Mouse (Mus musculus) yolk sac, embryonic 10.5 days (tissue): Measurements from ENCODE around the gene Pip5k1b.

ENCODE experiments used
- DNase-seq: peaks from one replicate; pipeline ENCODE4 v3.0.0-alpha.2; 2017; ENCODE audit warnings: low spot score

Pip5k1b gene

DNA sequence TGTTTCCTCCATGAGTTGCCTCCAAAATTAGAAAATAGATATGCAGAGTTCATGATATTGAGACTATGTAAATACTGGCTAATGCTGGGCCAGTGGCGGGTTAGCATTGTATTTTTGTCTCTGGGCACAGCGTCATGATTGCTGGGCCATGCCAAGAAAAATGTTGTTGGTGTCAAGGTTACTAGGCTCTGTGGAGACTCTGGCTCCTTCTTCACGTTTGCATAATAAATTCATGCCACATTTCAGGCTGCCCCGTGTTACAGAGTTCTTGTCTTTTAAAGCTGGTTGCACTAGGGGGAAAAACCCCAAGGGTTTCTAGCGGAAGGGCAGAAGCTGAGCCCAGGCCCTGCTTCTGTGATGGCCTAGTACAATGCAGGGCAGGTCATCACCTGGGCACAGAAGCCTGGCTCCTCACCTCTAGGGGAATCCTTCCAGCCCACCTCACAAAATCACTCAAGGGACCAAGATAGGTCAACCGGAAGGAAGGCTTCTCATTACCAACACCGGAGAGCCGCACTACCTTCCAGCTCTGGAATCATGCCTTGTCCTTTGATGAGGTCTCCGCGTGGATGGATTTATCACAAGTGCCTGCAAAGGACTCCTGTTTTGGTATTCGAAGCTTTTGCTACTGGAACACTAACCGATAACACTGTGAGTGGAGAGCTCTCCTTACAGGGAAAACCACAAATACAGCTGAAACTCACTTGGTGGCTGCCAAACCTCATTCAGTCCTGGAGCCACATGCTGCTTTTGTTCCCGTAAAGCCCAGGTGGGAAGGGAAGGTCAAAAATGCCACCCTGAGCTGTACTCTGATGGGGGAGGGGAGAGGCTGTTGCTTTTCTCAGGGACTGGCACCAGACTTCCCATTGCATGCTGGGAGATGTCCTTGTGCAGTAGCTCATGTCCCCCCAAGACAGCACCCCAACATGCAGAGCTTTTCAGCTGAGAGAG, 248.1 kb downstream of the Pip5k1b start:
- no peak for DNase-seq

DNA sequence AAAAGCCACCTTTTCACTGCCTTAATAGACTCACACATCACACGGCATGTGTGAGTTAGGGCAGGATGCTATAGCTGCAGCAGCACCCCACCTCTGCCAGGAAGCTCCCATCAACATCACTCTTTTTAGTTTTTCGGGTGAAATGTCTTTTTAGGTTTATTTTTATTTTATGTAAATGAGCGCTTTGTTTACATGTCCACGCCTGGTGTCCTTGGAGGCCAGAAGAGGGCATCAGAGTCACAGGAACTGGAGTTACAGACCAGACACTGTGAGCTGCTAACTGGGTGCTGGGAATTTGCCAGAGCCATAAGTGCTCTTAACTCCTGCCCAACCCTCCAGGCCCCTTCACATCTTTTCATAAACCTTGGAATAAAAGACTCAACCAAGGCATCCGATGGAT, 249.3 kb downstream of the Pip5k1b start:
- no peak for DNase-seq

DNA sequence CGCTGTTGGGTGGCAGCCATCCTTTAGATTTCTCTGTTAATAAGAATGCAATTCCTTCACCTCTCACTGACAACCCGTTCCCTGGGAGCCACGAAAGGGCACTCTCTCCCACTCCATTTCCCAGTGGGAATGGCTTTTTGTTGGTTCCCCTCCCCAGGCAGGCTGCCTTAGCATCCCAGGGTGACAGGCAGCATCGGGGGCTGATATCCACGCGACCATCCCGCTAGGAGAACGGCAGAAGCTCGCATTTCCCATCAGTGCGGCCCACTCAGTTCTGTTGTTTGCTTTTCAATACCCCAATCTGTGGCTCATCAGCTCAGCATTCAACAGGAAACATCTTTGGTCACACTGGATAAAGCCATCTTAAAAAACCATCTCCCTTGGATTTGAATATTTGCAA, 253.5 kb downstream of the Pip5k1b start:
- no peak for DNase-seq

DNA sequence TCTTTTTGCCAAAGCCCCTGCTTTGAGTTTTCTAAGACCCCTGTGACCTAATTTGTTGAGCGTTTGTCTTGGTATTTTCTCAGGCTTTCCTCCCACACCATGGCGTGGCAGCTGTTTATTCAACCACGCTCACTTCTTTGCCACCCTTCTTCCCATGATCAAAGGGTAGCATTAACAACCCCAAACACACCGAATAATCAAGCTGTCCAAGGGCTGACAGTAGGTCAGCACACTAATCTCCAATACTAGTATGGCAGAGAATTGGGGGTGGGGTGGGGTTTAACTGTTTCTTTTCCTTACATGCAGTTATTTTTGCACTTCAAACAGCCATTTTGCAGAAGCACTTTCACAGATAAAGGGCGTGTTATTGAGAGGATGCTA, 253.9 kb downstream of the Pip5k1b start:
- DNase-seq: no peak

DNA sequence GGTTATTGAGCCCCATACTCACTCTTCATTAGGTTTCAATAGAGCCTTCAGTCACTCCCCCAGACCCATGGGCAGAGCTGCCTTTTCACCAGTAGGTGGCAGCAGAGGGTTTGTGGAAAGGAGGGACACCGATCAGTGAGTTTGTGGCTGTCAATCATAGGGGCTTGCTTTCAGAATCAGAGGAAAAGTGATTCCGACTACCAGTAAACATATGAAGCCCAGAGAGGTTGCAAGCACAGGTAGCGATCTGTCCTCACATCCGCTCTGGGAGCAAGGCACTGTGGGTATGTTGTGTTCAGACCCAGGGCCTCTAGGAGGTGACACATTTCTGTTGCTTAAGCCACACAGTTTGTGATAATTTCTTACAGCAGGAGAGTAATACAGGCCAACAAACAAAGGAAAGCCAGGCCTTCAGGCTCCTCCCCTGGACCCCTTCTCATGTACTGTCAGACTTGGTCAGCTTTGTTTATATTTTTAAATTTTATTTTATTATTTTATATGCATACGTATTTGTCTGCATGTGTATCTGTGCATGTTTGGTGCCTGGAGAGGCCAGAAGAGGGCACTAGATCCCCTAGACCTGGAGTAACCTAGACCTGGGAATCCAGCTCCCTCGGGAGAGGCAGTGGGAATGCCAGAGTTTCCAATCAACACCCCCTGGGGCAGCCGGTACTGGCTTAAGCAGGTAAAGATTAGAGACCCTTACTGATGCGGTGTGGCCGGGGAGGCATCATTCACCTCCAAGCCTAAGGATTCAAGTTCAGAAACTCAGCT, 254.5 kb downstream of the Pip5k1b start:
- DNase-seq: peak; percentile 55

DNA sequence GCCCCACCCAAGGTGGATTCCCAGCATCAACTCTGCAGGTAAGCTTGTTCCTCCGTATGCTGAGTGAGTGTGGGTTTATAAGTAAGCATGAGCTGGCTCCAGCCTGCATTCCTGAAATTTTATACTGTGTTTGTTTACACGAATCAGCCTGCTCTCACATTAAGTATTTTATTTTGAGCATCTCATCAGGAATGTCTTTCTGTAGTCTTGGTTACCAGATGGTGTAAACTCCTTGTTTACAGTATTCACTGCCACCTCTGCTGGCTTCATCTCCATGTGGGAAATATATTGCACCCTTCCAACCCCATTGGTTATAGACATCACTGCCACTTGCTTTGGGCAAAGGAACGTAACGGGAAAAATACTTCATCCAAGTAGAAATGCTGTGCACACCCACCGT, 262.1 kb downstream of the Pip5k1b start:
- no peak for DNase-seq

DNA sequence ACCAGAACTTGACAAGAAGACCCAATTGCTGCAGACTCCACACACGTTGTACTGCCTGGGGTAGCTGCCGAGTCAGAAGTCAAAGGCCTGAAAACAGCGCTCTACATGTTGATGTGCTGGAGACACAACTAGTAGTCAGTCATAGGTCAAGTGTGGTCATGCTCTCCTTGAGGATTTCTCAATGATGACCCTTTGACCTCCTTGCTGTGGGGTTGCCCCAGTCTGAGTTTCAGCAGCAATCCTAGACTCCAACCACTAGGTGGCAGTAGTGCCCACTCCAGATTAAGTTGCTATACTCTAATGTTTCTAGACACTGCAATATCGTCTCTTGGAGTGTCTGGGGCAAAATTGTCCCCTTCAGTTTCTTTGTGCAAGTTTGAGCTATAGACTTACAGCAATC, 271.5 kb downstream of the Pip5k1b start:
- peak; percentile 73 for DNase-seq

DNA sequence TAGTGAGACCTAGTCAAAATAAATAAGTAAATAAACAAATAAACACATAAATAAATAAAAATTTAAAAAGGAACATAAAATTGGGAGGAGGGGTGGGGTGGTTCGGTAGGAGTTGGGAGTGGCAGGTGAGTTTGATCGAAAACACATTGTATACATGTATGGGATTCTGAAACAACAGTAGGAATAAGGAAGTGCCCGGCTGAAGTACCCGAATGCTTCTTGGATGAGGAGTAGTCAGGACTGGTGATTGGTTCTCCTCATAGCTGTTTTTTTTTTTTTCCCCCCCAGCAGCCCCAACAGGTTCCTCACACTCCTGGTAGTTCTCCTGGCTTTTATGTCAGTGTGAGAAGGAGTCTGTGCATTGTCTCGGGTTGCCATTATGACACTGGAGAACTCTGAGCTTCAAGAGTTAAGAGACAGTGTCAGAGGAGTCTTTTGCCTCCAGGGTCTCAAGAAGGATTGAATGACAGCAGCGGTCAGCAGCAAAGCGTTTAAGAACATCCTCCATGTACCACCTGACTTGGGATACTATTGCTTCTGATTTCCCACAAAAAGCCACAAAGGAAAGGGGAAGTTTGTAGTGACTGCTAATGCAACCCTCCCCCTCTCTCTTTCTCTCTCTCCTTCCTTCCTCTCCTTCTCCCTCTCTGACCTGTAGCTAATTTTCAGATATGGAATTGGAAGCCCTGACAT, 274.2 kb downstream of the Pip5k1b start:
- DNase-seq: no peak

DNA sequence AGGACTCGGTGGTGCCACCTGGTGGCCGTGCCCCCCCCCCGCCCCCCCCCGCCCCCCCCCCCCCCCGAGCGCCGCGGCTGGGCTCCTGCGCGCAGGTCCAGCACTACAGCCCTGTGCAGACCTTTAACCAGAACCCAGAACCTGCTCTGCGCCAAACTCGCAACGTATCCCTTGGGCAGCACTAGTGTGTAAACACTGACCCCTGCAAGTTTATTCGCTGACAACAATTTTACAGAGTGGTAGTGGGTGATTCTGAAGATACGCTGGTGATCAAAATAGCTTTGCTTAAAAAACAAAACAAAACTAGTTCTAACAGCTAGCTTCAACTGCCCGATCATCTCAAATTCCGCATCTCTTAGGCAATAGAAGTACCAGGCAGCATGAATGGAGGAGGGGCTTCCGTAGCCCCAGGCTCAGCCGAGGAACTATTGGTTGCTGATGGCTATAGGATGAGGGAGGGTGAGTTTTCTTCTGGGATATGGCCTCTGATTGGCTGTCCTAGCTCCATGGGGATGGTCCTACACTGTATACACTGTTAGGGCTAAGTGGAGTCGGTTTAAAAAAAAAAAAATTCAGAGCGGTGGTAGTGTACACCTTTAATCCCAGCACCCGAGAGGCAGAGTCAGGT, 275.0 kb downstream of the Pip5k1b start, which contains the start of gene Fxn:
TSS of gene Fxn (minus strand) at position 5 of the 628 bp plus-strand sequence.
- DNase-seq: peak; percentile 78

DNA sequence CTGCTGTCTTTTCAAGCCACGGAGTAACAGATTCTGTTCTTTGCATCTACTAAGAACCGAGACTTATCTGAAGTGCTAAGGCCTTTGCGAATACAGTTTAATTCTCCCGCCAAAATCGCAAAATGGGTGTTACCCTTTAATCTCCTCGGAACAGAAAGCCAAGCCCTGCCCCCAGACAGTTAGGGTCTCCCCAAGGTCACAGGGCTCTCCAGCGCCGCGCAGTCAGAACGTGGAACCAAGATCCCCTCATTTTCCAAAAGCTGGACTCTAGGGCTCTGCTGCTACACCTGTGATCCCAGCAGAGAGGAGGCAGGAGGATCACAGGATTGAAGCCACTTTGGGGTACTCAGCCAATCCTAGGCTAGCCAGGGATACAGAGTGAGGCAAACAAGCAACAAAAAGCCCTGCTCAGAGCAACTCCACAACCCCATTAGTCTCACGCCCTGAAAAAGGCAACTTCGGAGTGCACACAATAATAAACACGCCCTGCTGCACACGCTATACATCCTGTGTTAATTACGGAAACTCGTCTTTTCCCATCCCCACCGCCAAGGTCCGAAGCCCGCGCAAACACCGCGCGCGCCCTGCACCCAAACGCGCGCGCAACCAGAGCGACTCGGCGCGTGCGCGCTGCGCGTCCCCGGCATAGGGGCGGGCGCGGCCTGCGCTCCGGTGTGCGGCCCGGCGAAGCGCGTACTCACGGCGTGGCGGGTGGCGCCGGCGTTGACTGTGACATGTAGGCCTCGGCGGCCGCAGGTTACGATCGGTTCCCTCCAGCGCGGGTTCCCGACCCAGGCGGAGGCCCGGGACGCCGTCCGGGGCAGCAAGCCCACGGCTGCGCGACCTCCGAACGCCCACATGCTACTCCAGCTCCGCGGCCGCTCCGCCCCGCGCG, 275.7 kb downstream of the Pip5k1b start:
- peak; percentile 81 for DNase-seq

DNA sequence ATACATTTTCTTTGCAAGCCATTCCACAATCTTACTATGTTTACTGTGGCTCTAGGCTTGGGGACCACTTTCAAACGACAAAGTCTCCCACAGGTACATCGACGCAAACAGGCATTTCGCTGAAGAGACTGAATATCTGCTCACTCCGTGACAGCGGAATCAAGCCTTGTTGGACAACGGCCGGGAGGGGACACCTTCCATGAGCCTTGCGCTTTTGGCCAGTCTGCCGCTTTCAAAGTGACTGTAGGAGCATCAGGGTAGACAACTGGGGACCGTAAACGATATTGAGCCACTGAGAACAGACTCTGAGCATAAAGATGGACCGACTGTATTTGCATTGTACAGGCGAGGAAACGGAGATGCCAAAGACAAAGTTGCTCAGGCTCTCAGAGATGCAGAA, 276.8 kb downstream of the Pip5k1b start:
- DNase-seq: no peak

DNA sequence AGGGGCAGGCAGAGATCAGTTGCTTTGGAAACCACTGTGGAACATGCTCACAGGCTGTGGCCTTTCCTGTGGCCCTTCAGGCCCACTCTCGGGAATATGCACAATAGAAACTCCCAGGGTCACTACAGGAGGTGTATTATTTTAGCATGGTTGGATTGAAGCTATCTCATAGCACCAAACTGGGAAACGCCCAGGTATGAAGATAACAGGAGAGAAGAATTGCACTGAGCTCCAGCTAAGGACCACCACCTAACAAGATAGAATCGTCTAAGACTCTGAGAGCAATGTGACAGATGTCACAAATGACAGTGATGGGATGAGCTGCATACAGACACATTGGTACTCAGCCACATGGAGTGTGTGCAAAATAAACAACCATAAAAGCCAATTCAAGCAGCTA, 281.4 kb downstream of the Pip5k1b start:
- DNase-seq: no peak

DNA sequence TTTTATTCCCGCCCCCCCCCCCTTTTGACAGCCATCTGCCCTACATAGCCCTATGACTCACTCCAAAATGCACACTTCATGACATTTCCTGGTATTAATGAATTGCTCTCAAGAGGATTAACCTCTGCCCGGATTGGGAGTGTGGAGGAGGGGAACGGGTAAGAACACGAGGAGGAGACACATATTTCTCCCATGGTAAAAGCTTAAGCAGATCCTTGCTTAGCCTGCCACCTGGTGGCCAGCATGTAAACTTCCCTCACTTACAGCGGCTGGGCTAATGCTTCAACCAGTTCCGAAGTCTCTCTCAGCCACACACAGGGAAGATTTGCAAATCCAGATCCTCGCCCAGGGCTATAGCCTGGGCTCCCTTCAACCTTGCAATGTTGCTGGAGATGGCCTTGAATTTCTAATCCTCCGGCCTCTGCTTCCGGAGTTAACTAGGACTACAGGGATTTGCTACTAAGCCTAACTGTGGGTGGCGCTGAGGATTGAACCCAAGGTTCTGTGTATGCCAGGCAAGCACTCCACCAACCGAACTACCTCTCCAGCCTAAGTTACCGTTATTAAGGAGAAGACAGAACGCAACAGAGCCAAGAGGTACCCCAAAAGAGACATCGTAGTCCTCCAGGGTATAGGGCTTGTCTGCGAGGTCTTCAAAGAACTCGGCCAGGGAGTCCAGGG, 283.8 kb downstream of the Pip5k1b start:
- peak; percentile 84 for DNase-seq

DNA sequence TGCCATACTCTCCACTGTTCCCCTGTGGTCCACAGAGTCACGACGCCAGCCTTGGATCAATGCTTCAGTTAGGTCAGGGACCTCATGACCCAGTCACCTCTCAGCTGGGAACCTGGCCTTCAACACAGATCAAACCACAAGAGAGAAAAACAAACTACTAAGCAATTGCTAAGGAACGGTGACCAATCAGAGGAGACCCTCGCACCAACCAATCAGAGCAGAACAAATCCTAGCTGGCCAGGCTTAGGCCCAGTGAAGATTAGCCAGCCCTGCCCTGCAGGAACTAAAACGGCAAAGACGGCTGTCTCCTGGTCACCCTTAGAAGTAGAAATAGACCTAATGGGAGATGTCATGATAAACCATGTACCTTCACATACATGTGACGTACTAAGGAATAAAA, 284.3 kb downstream of the Pip5k1b start:
- DNase-seq: peak; percentile 50

DNA sequence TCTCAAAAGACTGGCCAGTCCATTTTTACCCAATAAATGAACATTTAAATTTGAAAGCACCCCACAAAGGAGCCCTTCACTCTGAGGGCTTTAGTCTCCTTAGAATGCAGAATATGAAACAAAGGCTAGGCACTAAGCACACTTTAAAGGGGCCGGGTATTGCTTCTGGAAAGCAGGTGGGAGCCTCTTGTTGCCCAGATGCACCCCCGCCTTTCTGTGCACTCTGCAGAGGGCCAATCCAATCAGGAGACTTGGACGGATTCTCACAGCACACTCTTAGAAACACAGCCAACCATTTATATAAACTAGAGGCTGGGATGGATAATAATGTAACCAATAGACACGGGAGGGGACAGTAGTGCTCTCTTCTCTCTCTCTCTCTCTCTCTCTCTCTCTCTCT, 287.1 kb downstream of the Pip5k1b start:
- no peak for DNase-seq

DNA sequence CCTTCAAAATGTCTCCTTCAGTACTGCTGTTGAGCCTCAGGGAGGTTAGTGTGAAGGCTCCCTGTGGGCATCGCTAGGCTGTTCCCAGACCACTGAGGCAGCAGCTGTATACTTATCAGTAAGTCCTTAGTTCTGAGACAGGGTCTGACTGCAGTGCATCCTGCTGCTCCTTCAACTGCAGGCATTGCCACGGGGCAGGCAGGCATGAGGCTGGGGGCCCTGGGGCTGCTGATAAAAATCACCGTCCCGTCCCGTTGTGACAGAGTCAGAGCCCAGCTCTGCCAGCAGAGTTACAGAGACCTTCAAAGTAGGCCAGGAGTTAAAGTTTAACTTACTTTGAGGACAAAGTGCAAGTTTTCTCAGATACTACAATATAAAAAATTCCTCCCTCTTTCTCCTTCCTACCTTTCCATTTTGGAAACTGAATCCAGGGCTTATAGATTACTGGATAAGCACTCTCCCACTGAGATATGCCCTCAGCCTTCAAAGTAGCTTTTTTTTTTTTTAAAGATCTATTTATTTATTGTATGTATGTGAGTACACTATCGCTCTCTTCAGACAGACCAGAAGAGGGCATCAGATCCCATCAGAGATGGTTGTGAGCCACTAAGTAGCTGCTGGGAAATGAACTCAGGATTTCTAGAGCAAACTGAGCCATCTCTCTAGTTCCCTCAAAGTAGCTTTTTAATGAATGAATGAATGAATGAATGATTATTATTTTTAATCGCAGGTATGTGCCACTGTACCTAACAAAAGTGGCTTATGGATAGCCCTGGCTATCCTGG, 289.4 kb downstream of the Pip5k1b start:
- DNase-seq: peak; percentile 72

DNA sequence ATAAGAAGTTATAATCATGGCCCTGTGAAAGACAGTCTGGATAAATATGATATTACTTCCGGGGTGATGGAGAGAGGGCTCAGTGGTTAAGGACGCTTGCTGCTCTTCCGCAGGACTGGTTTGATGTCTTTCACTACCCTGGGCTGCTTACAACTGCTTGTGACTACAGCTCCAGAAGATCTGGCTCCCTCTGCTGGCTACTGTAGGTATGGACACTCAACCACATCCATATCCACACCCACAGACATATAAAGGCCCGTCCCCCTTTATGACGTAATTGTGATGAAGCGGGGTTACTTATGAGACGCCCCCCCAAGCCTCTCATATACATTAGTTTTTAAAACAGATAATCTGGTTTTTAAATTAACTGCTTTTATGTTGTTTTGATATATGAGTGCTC, 290.7 kb downstream of the Pip5k1b start:
- DNase-seq: peak; percentile 80

DNA sequence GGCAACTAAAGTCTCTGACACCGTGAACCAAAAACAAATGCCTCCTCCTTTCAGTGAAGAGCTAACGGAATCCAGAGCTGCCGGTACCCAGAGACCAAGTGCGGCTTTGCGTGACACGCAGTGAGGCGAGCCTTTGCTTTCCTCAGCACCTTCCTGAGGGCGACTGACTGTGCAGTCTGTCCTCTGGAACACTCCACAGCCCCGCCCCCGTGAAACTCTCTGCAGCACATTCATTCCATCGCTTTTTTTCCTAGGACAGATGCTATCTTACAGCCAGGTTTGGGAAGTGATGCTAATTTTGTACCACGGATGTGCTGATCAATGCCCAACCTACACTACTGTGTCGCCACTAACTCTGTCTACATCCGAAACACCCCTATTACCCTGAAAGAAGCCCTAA, 292.9 kb downstream of the Pip5k1b start:
- no peak for DNase-seq
